Mouse (Mus musculus) spleen, adult 2 months (tissue): ENCODE measurements around the gene Cog8. TPM values are rescaled to one million over a fixed set of nuclear protein-coding genes. Genes with fewer than 3 reads are reported as not detected.

Source experiments
- DNase-seq, 2 experiments: peaks; one replicate each; pipeline versions ENCODE4 v3.0.0 to v3.0.0-alpha.2; 2012 to 2021; ENCODE audit warnings: low spot score in 2 of 2, low read depth in 1 of 2
- H3K27ac ChIP-seq: fragments of 200-500 bp; 2 replicates; pipeline ENCODE4 v1.5.1; 2012; ENCODE audit warnings: low read length, inconsistent platforms; ENCODE audit not compliant: insufficient read depth
- H3K27me3 ChIP-seq: fragments of 200-500 bp; 2 replicates; pipeline ENCODE4 v1.6.1; 2012; ENCODE audit warnings: mild to moderate bottlenecking, moderate library complexity, low read length, inconsistent platforms; ENCODE audit not compliant: control insufficient read depth, insufficient read depth
- H3K36me3 ChIP-seq: fragments of 200-500 bp; 2 replicates; pipeline ENCODE4 v1.6.1; 2012; ENCODE audit warnings: mild to moderate bottlenecking, low read length, inconsistent platforms; ENCODE audit not compliant: control insufficient read depth, insufficient read depth
- H3K4me1 ChIP-seq: fragments of 200-500 bp; 2 replicates; pipeline ENCODE4 v1.6.1; 2011; ENCODE audit warnings: inconsistent platforms; ENCODE audit not compliant: control insufficient read depth, insufficient read depth, insufficient read length
- H3K4me3 ChIP-seq: fragments of 200-500 bp; 2 replicates; pipeline ENCODE4 v1.5.1; 2011; ENCODE audit warnings: mild to moderate bottlenecking, inconsistent platforms; ENCODE audit not compliant: insufficient read depth, insufficient read length; ENCODE audit errors: extremely low read depth
- CTCF ChIP-seq: fragments of 200-500 bp; IDR thresholded peaks from 2 replicates; pipeline ENCODE4 v1.5.1; 2011; ENCODE audit warnings: mild to moderate bottlenecking, inconsistent platforms; ENCODE audit not compliant: insufficient read depth, insufficient read length, insufficient replicate concordance; ENCODE audit errors: extremely low read depth
- POLR2A ChIP-seq: fragments of 200-500 bp; IDR thresholded peaks from 2 replicates; pipeline ENCODE4 v1.6.1; 2011; ENCODE audit warnings: low read depth, low read length, inconsistent platforms
- WGBS: fragments of 180-500 bp; shearing (Covaris S2); methylation state at CpG from one replicate; pipeline ENCODE4 v1.1.7; 2018; 5-methylcytosine and 5-hydroxymethylcytosine counted together
- polyA plus RNA-seq: library from polyadenylated mRNA; depleted of rRNA; stranded (reverse); fragments of >200 nt; gene quantifications from 2 replicates; pipeline ENCODE4 v1.2.3, GENCODE M21; 2012

The Cog8 gene
- polyA plus RNA-seq, 1 experiment: 31.6 TPM

- TF ChIP-seq CTCF (no peak), POLR2A (no peak)
Observed at GRCm38 (mm10) chr8:107065511-107066496, 9.3 kb upstream of the Cog8 start, which contains the start of gene Tmed6. TSS of gene Tmed6 (minus strand) at chr8:107065644.

DNA sequence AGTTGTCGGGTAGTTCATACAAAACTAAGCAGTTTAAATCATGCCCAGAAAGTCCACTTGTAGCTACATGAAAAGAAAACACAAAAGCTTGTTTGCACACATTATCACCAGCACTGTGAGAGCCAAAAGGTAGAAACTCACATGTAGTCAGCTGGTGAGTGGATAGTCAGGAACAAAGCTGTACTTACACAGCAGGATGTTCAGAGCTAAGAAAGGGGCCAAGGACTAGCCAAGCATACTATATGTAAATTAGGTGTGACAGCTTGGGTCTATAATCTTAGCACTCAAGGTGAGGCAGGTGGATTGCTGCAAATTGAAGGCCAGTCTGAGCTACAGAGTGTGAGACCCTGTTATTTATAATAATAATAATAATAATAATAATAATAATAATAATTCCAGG lies 6.1 kb upstream of the Cog8 start:
- Histone ChIP-seq H3K27me3 (no peaks in the 10 kb centered on the region), H3K4me3 (no peak overlapping the region), H3K36me3 (peaks cover 4% of the 10 kb centered on the region), H3K27ac (no peak overlapping the region), H3K4me1 (peaks cover 5% of the 10 kb centered on the region; the same call in 1 of the 2 replicates)
- no peak for DNase-seq
- TF ChIP-seq CTCF (no peak), POLR2A (no peak)
- WGBS: 88% methylated on average over 1 of the region's 1 CpGs

More at GRCm38 (mm10) chr8:107065511-107066496, 9.3 kb upstream of the Cog8 start, which contains the start of gene Tmed6:
- 44% methylated on average over 17 of the region's 17 CpGs for whole genome bisulfite sequencing
- Histone ChIP-seq H3K36me3 (peaks cover 9% of the 10 kb centered on the region), H3K4me3 (no peak within 1 kb of the TSS), H3K4me1 (peaks cover 5% of the 10 kb centered on the region; the same call in 1 of the 2 replicates), H3K27me3 (no peaks in the 10 kb centered on the region), H3K27ac (no peak within 1 kb of the TSS)
- peak in 1 of 2 experiments; percentile 18 for DNase-seq

GRCm38 (mm10) chr8:107056973-107057369 lies 482 bp upstream of the Cog8 start:
- Histone ChIP-seq H3K4me1 (peaks cover 2% of the 10 kb centered on the region), H3K27ac (peak overlapping the region; percentile 35), H3K4me3 (peak overlapping the region; percentile 82), H3K27me3 (no peaks in the 10 kb centered on the region), H3K36me3 (peaks cover 18% of the 10 kb centered on the region)
- TF ChIP-seq POLR2A (no peak), CTCF (no peak)
- no peak for DNase-seq
- 1% methylated on average over 33 of the region's 33 CpGs for WGBS

- WGBS: 93% methylated on average over 8 of the region's 8 CpGs
- Histone ChIP-seq H3K4me3 (no peak overlapping the region), H3K27me3 (no peaks in the 10 kb centered on the region), H3K27ac (no peak overlapping the region), H3K36me3 (peaks cover 26% of the 10 kb centered on the region), H3K4me1 (peaks cover 4% of the 10 kb centered on the region)
- no peak for DNase-seq
- TF ChIP-seq POLR2A (no peak), CTCF (no peak)
Observed at GRCm38 (mm10) chr8:107052046-107052445, 4.4 kb downstream of the Cog8 start.

DNA sequence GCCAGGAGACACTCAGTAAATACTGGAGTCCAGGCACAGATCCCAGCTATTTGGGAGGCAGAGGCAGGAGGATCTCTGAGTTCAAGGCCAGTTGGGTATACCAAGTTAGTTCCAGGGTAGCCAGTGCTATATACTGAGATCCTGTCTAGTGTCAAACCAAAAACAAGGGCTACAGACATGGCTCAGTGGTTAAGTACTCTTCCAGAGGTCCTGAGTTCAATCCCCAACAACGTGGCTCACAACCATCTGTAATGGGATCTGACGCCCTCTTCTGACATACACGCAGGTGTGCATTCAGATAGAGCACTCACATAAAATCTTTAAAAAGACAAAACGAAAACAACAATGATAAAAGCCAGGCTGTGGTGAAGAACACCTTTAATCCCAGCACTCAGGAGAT lies 7.0 kb downstream of the Cog8 start:
- WGBS: 86% methylated on average over 4 of the region's 4 CpGs
- Histone ChIP-seq H3K4me1 (peaks cover 4% of the 10 kb centered on the region; the same call in 1 of the 2 replicates), H3K27me3 (no peaks in the 10 kb centered on the region), H3K36me3 (peaks cover 40% of the 10 kb centered on the region), H3K27ac (no peak overlapping the region), H3K4me3 (no peak overlapping the region)
- DNase-seq: no peak
- TF ChIP-seq CTCF (no peak), POLR2A (no peak)

DNA sequence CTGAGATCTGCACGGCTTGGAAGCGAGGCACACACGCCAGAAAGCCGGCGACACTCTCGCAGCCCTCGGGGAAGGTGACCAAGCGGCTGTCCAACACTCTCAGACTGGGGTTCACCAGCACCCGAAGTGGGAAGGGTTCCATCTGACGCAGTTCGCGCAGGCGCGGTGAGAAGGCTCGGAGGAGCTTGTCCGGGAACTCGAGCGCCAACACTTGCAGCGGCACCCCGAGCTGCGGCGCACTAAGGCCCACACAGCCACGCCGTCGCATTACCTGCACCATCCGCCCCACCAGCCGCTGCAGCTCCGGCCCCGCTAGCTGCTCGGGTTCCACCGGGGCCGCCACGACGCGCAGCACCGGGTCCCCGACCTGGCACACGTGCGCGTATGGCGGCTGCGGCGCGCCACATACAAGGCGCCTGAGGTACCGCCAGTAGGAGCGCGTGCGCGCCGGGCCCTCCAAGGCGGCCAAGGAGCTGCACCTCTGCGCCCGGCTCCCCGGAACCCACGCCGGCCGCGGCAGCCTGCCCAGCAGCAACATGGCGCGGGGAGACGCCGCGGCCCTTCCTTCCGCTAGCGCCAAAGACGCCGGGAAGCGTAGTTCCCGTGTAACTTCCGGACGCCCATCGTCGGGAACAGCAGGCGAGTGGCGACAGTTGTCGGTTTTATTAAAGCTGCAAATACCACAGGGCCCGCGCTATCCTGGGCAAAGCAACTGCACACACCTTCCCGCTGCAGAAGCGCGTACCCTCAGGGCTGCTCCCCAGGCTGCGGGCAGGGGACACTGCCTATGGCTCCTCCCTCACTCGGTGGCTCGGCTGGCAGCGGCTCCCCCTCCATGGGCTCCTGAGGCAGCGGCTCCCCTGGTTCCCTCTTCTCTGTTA lies 8.2 kb downstream of the Cog8 start, which contains the start of gene Pdf:
Gene Pdf, minus strand, starts transcription at position 554 of the 881 bp plus-strand sequence.
- peak in 1 of 2 experiments; percentile 78 for DNase-seq
- under 1% methylated on average over 80 of the region's 87 CpGs for WGBS
- Histone ChIP-seq H3K36me3 (peaks cover 47% of the 10 kb centered on the region), H3K27me3 (no peaks in the 10 kb centered on the region), H3K27ac (peak within 1 kb of the TSS; percentile 84), H3K4me1 (peaks cover 4% of the 10 kb centered on the region; the same call in 1 of the 2 replicates), H3K4me3 (peak within 1 kb of the TSS; percentile 66)
- peak; percentile 29; the same call in 1 of the 2 replicates for TF ChIP-seq POLR2A
- TF ChIP-seq CTCF: no peak

DNA sequence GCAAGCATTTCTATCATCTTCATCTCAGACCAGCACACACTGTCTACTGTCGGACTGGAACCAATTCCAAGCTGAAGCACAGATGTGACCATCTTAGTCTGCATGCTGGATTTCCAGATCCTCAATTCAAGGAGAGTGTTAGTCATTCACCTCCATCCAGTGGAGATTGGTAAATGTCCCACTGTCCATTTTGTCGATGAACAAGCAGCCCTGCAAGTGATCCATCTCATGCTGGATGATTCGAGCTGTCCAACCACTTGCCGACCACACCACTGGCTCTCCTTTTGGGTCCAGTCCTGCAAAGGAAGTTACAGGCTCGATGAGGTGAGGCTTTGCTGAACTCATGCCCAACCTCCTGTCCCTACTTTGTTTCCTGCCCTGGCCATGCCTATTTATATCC lies 9.5 kb downstream of the Cog8 start:
- Histone ChIP-seq H3K4me1 (peaks cover 4% of the 10 kb centered on the region; the same call in 1 of the 2 replicates), H3K4me3 (no peak overlapping the region), H3K27me3 (no peaks in the 10 kb centered on the region), H3K27ac (no peak overlapping the region), H3K36me3 (peaks cover 49% of the 10 kb centered on the region)
- WGBS: 69% methylated on average over 5 of the region's 5 CpGs
- no peak for DNase-seq
- TF ChIP-seq CTCF (no peak), POLR2A (no peak)
